Mouse (Mus musculus): ENCODE results near the gene Cpa5. TPM values are rescaled to one million over a fixed set of nuclear protein-coding genes. Genes with fewer than 3 reads are reported as not detected.

Cpa5 gene
- polyA plus RNA-seq, 1 experiment from 2014 or later: 0.43 TPM

DNA sequence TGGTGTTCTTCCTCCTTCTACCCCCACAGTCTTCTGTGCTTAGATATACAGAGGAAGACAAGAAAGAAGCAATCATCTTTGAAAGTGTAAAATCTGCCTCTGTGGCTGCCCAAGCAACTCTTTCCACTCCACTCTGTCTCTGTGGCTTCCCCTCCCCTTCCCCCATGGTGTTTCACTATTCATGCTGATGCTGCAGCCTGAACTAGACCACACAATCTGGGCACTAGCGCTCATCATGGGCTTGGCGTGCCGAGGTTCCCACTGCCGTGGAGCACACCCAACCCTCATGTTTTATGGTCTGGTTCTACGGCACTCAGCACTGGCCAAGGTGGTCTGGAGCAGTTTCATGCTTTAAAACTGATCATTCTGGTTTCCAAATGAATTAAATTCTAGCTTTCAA lies 60.9 kb downstream of the Cpa5 start:
- H3K4me2 ChIP-seq (replicated peaks): no peak overlapping the region
- peak overlapping the region; percentile 79 for H3K27ac ChIP-seq (replicated peaks)
- ATAC-seq (ENCODE audit: insufficient number of reproducible peaks, low FRiP score, low TSS enrichment, low read depth): peak; percentile 81
- H3K4me3 ChIP-seq (replicated peaks): no peak overlapping the region
- H3K9me3 ChIP-seq (replicated peaks): no peaks in the 10 kb centered on the region
- peaks cover 69% of the 10 kb centered on the region for H3K4me1 ChIP-seq
- 41% methylated on average over 5 of the region's 5 CpGs for WGBS
- H3K27me3 ChIP-seq: no peaks in the 10 kb centered on the region
- no peak overlapping the region for H3K9ac ChIP-seq
- H3K36me3 ChIP-seq: no peaks in the 10 kb centered on the region

DNA sequence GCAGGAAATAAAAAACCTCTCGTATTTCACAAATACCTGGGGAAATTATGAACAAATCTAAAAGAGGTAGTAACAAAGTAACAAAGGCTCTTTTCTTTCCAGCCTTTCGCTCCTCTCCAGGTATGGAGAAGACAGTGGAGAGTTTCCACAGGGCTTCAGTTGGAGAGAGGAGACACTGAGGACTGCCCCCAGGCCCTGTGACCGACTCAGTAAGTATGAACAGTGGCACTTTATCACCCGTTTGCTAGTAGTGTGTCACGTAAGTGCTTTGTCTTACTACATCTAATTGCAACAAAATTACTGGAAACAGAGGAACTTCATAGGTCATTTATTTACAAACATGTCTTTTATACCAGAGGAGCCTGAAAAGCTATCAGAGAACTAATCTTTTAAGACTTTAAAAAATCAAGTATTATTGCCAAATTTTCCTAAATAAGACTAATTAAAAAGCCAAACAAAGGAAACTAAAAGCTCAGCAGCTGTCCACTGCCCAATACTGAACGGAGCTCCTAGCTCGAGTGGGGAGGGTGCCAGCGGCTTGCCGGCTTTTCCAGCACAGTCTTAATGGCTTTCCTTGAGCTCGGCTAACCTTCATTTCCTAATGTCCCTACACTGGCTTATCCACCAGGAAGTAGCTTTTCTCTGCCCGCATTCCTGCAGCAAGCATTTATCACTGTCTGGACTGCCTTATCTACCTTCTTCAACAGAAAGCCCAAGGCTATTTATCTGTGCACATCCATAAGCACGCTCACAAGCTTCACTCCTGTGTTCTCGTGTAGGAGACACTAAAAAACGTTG lies 63.2 kb downstream of the Cpa5 start:
- H3K4me3 ChIP-seq (replicated peaks): no peak overlapping the region
- H3K4me1 ChIP-seq: peaks cover 69% of the 10 kb centered on the region
- H3K36me3 ChIP-seq: no peaks in the 10 kb centered on the region
- no peak overlapping the region for H3K9ac ChIP-seq
- H3K4me2 ChIP-seq (replicated peaks): peak overlapping the region; percentile 42; the same call in 1 of the 2 replicates
- H3K27ac ChIP-seq (replicated peaks): peak overlapping the region; percentile 97
- no peaks in the 10 kb centered on the region for H3K9me3 ChIP-seq (replicated peaks)
- 26% methylated on average over 14 of the region's 14 CpGs for WGBS
- ATAC-seq (ENCODE audit: insufficient number of reproducible peaks, low FRiP score, low TSS enrichment, low read depth): no peak
- no peaks in the 10 kb centered on the region for H3K27me3 ChIP-seq

DNA sequence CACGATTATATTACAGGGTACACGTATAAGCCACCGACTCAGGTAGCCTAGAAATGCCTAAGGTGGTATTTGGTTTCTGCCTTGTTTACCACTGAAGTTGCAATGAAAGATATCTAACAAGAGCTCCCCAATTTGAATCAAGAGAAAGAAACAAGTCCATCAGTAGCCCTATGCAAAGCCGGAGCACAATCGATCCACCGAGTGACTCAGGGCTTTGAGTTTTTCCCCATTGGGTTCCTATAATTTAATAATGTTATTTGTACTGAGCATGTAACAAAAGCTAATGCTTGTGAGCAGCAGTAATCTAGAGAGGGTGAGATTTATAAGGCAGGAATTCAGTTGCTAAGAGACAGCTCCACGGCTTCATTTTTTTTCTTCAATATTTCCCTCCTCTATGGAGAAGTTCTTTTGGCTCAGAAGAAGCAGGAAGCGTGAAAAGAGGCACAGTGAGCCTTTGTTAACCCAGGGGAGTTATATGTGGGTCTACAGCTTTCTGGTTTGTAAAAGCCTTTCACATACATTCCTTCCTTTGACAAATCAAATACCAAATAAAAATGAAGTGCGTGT lies 64.0 kb downstream of the Cpa5 start:
- Histone ChIP-seq H3K4me2 (replicated peaks) (peak overlapping the region; percentile 42), H3K27me3 (no peaks in the 10 kb centered on the region), H3K27ac (replicated peaks) (peak overlapping the region; percentile 97), H3K4me3 (replicated peaks) (no peak overlapping the region), H3K4me1 (peaks cover 61% of the 10 kb centered on the region), H3K9me3 (replicated peaks) (no peaks in the 10 kb centered on the region), H3K9ac (no peak overlapping the region), H3K36me3 (no peaks in the 10 kb centered on the region)
- ATAC-seq (ENCODE audit: insufficient number of reproducible peaks, low FRiP score, low TSS enrichment, low read depth): no peak
- 18% methylated on average over 9 of the region's 9 CpGs for WGBS

DNA sequence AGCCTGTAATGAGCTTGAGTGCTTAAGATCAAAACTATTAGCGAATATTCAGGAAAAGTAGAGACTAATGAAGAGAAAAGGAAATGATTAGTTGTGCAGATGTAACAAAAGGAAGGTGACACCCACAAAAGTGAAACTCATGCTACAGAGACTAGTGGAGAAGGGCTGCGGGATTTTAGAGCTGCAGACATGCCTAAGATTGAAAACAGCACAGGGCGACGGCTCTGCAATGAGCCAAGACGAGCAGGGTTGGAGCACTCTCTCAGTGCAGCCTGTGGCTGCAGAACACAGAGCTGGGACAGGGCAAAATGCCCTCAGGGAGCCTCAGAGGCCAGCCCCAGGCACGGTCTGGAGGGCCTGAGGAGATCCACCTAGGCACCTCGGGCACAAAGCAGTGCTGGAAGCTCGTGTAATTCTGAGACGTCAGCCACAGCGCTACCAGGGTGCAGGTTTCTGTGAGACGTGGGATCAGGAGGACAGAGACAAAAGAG lies 64.5 kb downstream of the Cpa5 start:
- peak overlapping the region; percentile 21; the same call in 1 of the 2 replicates for H3K9ac ChIP-seq
- WGBS: 10% methylated on average over 11 of the region's 11 CpGs
- peaks cover 61% of the 10 kb centered on the region for H3K4me1 ChIP-seq
- no peaks in the 10 kb centered on the region for H3K9me3 ChIP-seq (replicated peaks)
- peak overlapping the region; percentile 42 for H3K4me2 ChIP-seq (replicated peaks)
- H3K36me3 ChIP-seq: no peaks in the 10 kb centered on the region
- peak; percentile 71 for ATAC-seq (ENCODE audit: insufficient number of reproducible peaks, low FRiP score, low TSS enrichment, low read depth)
- H3K27ac ChIP-seq (replicated peaks): peak overlapping the region; percentile 97
- H3K4me3 ChIP-seq (replicated peaks): 0 out of 2 replicates have a peak overlapping the region, but pooled peaks have one; percentile 6
- no peaks in the 10 kb centered on the region for H3K27me3 ChIP-seq

DNA sequence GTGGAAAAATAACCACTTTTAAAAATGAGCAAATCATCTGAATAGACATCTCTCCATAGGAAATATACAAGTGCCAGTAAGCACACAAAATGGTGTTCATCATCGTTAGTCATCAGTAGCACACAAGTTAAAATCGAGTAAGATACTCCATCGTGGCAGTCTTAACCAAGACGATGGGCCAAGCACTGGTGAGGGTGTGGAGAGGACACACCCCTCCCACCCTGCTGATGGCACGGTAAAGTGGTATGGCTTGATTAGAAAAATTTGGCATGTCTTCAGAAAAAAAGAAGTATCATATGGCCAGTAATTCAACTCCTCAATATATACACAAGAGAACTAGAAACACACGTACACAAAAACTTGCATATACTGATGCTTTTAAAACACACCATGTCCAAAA lies 65.7 kb downstream of the Cpa5 start:
- H3K9ac ChIP-seq: no peak overlapping the region
- ATAC-seq (ENCODE audit: insufficient number of reproducible peaks, low FRiP score, low TSS enrichment, low read depth): no peak
- no peak overlapping the region for H3K4me3 ChIP-seq (replicated peaks)
- WGBS: 55% methylated on average over 6 of the region's 6 CpGs
- no peaks in the 10 kb centered on the region for H3K36me3 ChIP-seq
- H3K4me1 ChIP-seq: peaks cover 61% of the 10 kb centered on the region
- H3K27me3 ChIP-seq: no peaks in the 10 kb centered on the region
- H3K27ac ChIP-seq (replicated peaks): peak overlapping the region; percentile 97
- no peak overlapping the region for H3K4me2 ChIP-seq (replicated peaks)
- no peaks in the 10 kb centered on the region for H3K9me3 ChIP-seq (replicated peaks)

DNA sequence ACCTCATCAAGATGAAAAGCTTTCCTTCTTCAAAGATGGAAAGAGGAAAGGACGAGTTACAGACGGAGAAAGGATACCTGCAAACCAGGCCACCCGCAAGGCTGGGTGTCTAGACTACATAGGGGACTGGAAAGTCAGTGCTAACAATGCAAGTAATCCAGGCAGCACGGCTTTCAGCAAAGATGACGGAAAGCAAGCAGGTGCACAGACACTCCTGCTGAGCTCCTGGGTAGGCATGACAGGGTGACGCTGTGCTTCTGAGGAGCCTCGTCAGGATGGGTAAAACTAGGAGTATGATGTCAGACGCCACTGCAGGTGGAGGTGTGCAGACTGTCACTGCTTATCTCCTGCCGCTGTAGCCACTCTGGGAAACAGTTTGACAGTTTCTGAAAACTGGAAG lies 66.8 kb downstream of the Cpa5 start:
- ATAC-seq (ENCODE audit: insufficient number of reproducible peaks, low FRiP score, low TSS enrichment, low read depth): no peak
- Histone ChIP-seq H3K9me3 (replicated peaks) (no peaks in the 10 kb centered on the region), H3K4me2 (replicated peaks) (no peak overlapping the region), H3K27me3 (no peaks in the 10 kb centered on the region), H3K4me3 (replicated peaks) (no peak overlapping the region), H3K9ac (no peak overlapping the region), H3K36me3 (no peaks in the 10 kb centered on the region), H3K4me1 (peaks cover 62% of the 10 kb centered on the region), H3K27ac (replicated peaks) (no peak overlapping the region)
- 77% methylated on average over 9 of the region's 9 CpGs for WGBS

DNA sequence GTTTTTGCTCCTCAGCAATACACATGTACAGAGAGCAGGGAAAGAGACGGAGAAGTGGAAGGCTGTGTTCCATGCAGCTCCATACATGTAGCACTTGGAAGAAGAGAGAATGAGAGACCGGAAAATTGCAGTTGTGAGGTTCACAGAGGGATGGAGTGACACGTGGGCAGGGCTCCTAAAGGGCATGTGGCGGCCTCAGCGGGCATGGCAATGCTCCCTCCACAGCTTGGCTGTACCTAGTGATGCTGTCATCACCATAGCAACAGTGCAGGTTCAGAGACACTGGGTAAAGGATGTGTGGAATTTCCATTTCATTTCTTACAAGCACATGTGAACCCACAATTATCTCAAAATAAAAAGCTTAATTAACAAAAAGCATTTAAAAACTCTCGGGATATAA lies 67.7 kb downstream of the Cpa5 start:
- Histone ChIP-seq H3K4me3 (replicated peaks) (no peak overlapping the region), H3K9ac (no peak overlapping the region), H3K27ac (replicated peaks) (peak overlapping the region; percentile 48; the same call in 1 of the 2 replicates), H3K36me3 (no peaks in the 10 kb centered on the region), H3K9me3 (replicated peaks) (no peaks in the 10 kb centered on the region), H3K4me1 (peaks cover 63% of the 10 kb centered on the region), H3K4me2 (replicated peaks) (no peak overlapping the region), H3K27me3 (no peaks in the 10 kb centered on the region)
- no peak for ATAC-seq (ENCODE audit: insufficient number of reproducible peaks, low FRiP score, low TSS enrichment, low read depth)
- 68% methylated on average over 6 of the region's 6 CpGs for WGBS

DNA sequence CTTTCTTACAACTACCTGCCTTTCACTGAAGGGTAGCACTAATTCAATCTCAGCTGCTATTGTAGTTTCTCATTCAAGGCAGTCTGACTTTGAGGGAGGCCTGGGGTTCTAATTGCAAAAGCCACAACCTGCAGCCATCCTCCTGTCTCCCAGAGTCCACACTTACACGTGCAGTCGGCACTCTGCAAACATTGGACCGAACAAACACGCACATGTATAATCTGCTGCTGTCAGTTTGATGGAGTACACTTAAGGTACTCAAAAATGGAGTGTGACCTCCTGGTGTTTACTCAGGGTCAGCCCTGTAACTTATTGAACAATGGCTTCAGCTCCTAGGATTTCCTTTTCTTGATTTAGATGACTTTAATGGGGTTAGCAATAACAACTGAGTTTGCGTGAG lies 68.8 kb downstream of the Cpa5 start:
- Histone ChIP-seq H3K9ac (no peak overlapping the region), H3K27me3 (no peaks in the 10 kb centered on the region), H3K27ac (replicated peaks) (peak overlapping the region; percentile 79; the same call in 1 of the 2 replicates), H3K9me3 (replicated peaks) (no peaks in the 10 kb centered on the region), H3K4me3 (replicated peaks) (no peak overlapping the region), H3K4me1 (peaks cover 52% of the 10 kb centered on the region), H3K4me2 (replicated peaks) (no peak overlapping the region), H3K36me3 (no peaks in the 10 kb centered on the region)
- ATAC-seq (ENCODE audit: insufficient number of reproducible peaks, low FRiP score, low TSS enrichment, low read depth): no peak
- 66% methylated on average over 5 of the region's 5 CpGs for WGBS

DNA sequence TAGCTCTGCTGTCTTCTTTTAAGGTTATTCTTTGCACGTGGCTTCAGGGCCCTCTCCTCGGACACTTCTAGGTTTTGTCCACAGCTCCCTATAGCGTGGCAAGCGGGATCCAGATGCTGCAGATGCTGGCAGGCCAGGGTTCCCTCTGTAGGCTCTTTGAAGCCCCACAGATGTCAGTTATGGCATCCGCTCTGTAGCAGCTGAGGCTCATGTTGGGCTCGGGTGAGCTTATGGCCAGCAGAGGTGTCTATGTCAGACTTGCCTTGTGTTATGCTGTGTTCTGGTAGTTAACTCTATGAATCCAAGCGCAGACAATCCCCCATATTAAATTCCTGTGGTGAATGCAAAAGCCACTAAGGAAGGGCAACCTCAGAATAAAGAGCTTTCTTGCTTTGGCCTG lies 69.6 kb downstream of the Cpa5 start:
- Histone ChIP-seq H3K36me3 (no peaks in the 10 kb centered on the region), H3K4me3 (replicated peaks) (no peak overlapping the region), H3K9me3 (replicated peaks) (no peaks in the 10 kb centered on the region), H3K4me2 (replicated peaks) (no peak overlapping the region), H3K27ac (replicated peaks) (peak overlapping the region; percentile 79), H3K27me3 (no peaks in the 10 kb centered on the region), H3K9ac (no peak overlapping the region), H3K4me1 (peaks cover 43% of the 10 kb centered on the region)
- 0 out of 2 replicates have a peak, but pooled peaks have one; percentile 22 for ATAC-seq (ENCODE audit: insufficient number of reproducible peaks, low FRiP score, low TSS enrichment, low read depth)
- WGBS: 41% methylated on average over 7 of the region's 7 CpGs

All from embryonic facial prominence, embryonic 15.5 days (tissue).